Mouse (Mus musculus) duodenum, adult 2 months (tissue): ENCODE measurements around the gene Nmrk1. TPM values are rescaled to one million over a fixed set of nuclear protein-coding genes. Genes with fewer than 3 reads are reported as not detected.

ENCODE experiments used
- polyA plus RNA-seq: library from polyadenylated mRNA; depleted of rRNA; stranded (reverse); fragments of >200 nt; gene quantifications from 2 replicates; pipeline ENCODE4 v1.2.3, GENCODE M21; 2012; ENCODE audit warnings: low replicate concordance; rRNA removed

Nmrk1 gene
- 3.1 and 3.5 TPM in 2 replicates for polyA plus RNA-seq

GRCm38 (mm10) chr19:18631644-18632219 is at the start of gene Nmrk1, which contains the start of gene Ostf1:
Gene Nmrk1 (plus strand): TSS chr19:18631950.
Gene Ostf1 (minus strand): TSS chr19:18631823.

GRCm38 (mm10) chr19:18670608-18671007 is 38.9 kb downstream of the Nmrk1 start, which contains the start of gene Carnmt1:
Gene Carnmt1 (plus strand): TSS chr19:18670764.

Other genes with a start within 250 kb of the Nmrk1 start
- 48.6 and 67.7 TPM in 2 replicates for gene Ostf1, start 127 bp upstream of the Nmrk1 start, polyA plus RNA-seq
- gene Carnmt1, start 38.8 kb downstream of the Nmrk1 start, polyA plus RNA-seq = 3.7 and 4.1 TPM in 2 replicates
- gene D030056L22Rik, start 81.2 kb downstream of the Nmrk1 start, polyA plus RNA-seq = 13.9 and 18.3 TPM in 2 replicates
- gene Trpm6, start 118.0 kb downstream of the Nmrk1 start, polyA plus RNA-seq = 0.02 TPM in 1 of 2 replicates, not detected in the other